Mouse (Mus musculus) forebrain, embryonic 11.5 days (tissue): ENCODE data around the gene Ass1. TPM values are rescaled to one million over a fixed set of nuclear protein-coding genes. Genes with fewer than 3 reads are reported as not detected.

Source experiments
- ATAC-seq: fragments of 200-750 bp; cut with Nextera tagmentation; replicated peaks from 2 replicates; pipeline ENCODE4 v1.8.0; 2017; ENCODE audit warnings: moderate TSS enrichment; ENCODE audit not compliant: low FRiP score
- DNase-seq: peaks from one replicate; pipeline ENCODE4 v3.0.0-alpha.2; 2017; ENCODE audit warnings: low spot score
- H3K27ac ChIP-seq: fragments of 300-500 bp; sonication (generic); 2 replicates; pipeline ENCODE4 v1.5.1; 2014; ENCODE audit warnings: low read depth, low read length
- H3K27me3 ChIP-seq: fragments of 300-500 bp; sonication (generic); 2 replicates; pipeline ENCODE4 v1.6.1; 2014; ENCODE audit warnings: mild to moderate bottlenecking, low read length, mixed read lengths; ENCODE audit not compliant: control insufficient read depth, insufficient read depth
- H3K36me3 ChIP-seq: fragments of 300-500 bp; sonication (generic); 2 replicates; pipeline ENCODE4 v1.6.1; 2014; ENCODE audit warnings: mild to moderate bottlenecking, low read length, moderate library complexity, mixed read lengths; ENCODE audit not compliant: control insufficient read depth, insufficient read depth
- H3K4me1 ChIP-seq: fragments of 300-500 bp; sonication (generic); replicated peaks from 2 replicates; pipeline ENCODE4 v1.6.1; 2014; ENCODE audit warnings: low read length, mixed read lengths; ENCODE audit not compliant: control insufficient read depth, insufficient read depth
- H3K4me2 ChIP-seq: fragments of 300-500 bp; sonication (generic); 2 replicates; pipeline ENCODE4 v1.6.1; 2014; ENCODE audit warnings: low read depth, mild to moderate bottlenecking, low read length, moderate library complexity, mixed read lengths; ENCODE audit not compliant: severe bottlenecking
- H3K4me3 ChIP-seq: fragments of 300-500 bp; sonication (generic); 2 replicates; pipeline ENCODE4 v1.5.1; 2014; ENCODE audit warnings: low read depth, low read length
- H3K9ac ChIP-seq: fragments of 300-500 bp; sonication (generic); 2 replicates; pipeline ENCODE4 v1.6.1; 2014; ENCODE audit warnings: low read length
- H3K9me3 ChIP-seq: fragments of 300-500 bp; sonication (generic); 2 replicates; pipeline ENCODE4 v1.6.1; 2016; ENCODE audit warnings: low read length, mixed read lengths; ENCODE audit not compliant: control insufficient read depth
- WGBS: fragments of 180-500 bp; shearing (Covaris S2); extraction: QIAGEN DNeasy Blood & Tissue Kit; methylation state at CpG from one replicate; pipeline ENCODE4 v1.1.7; 2014; 5-methylcytosine and 5-hydroxymethylcytosine counted together
- polyA plus RNA-seq: library from polyadenylated mRNA; unstranded; fragments of >200 nt; fragmentation: Nextera tagmentation; extraction: Ambion mirVana; gene quantifications from 2 replicates; pipeline ENCODE4 v1.2.1, GENCODE M21; 2014

Gene Ass1
- polyA plus RNA-seq, 1 experiment from 2014 or later: 3.3 TPM

GRCm38 (mm10) chr2:31516557-31516956 is 46.5 kb downstream of the Ass1 start:
- Histone ChIP-seq H3K4me1 (peaks cover 3% of the 10 kb centered on the region; the same call in 1 of the 2 replicates), H3K9me3 (peaks cover 6% of the 10 kb centered on the region; the same call in 1 of the 2 replicates), H3K4me2 (no peak overlapping the region), H3K27ac (no peak overlapping the region), H3K36me3 (no peaks in the 10 kb centered on the region), H3K4me3 (no peak overlapping the region), H3K9ac (no peak overlapping the region), H3K27me3 (no peaks in the 10 kb centered on the region; the same call in 1 of the 2 replicates)
- 50% methylated on average over 12 of the region's 12 CpGs for WGBS
- ATAC-seq (no peak), DNase-seq (no peak)

- no peak for DNase-seq
- Histone ChIP-seq H3K9ac (no peak overlapping the region), H3K4me3 (no peak overlapping the region), H3K9me3 (no peaks in the 10 kb centered on the region), H3K4me1 (no peaks in the 10 kb centered on the region; the same call in 1 of the 2 replicates), H3K27ac (no peak overlapping the region), H3K36me3 (no peaks in the 10 kb centered on the region), H3K4me2 (no peak overlapping the region), H3K27me3 (peaks cover 4% of the 10 kb centered on the region; the same call in 1 of the 2 replicates)
- ATAC-seq: no peak
- 87% methylated on average over 16 of the region's 16 CpGs for WGBS
Measured at GRCm38 (mm10) chr2:31521800-31522335, 51.9 kb downstream of the Ass1 start.

- no peak for ATAC-seq
- Histone ChIP-seq H3K9ac (no peak overlapping the region), H3K27me3 (peaks cover 4% of the 10 kb centered on the region; the same call in 1 of the 2 replicates), H3K4me3 (no peak overlapping the region), H3K36me3 (no peaks in the 10 kb centered on the region), H3K4me2 (no peak overlapping the region), H3K4me1 (peaks cover 9% of the 10 kb centered on the region; the same call in 1 of the 2 replicates), H3K9me3 (no peaks in the 10 kb centered on the region), H3K27ac (no peak overlapping the region)
- WGBS: 69% methylated on average over 5 of the region's 5 CpGs
- no peak for DNase-seq
Measured at GRCm38 (mm10) chr2:31524641-31525040, 54.6 kb downstream of the Ass1 start.

- 14% methylated on average over 10 of the region's 10 CpGs for WGBS
- Histone ChIP-seq H3K4me1 (peaks cover 9% of the 10 kb centered on the region; the same call in 1 of the 2 replicates), H3K27me3 (peaks cover 4% of the 10 kb centered on the region; the same call in 1 of the 2 replicates), H3K36me3 (no peaks in the 10 kb centered on the region), H3K4me3 (no peak overlapping the region), H3K9ac (no peak overlapping the region; the same call in 1 of the 2 replicates), H3K4me2 (no peak overlapping the region), H3K27ac (no peak overlapping the region), H3K9me3 (no peaks in the 10 kb centered on the region)
- DNase-seq: no peak
- ATAC-seq: no peak
Measured at GRCm38 (mm10) chr2:31525778-31526177, 55.8 kb downstream of the Ass1 start.

- Histone ChIP-seq H3K9me3 (no peaks in the 10 kb centered on the region), H3K27ac (no peak overlapping the region), H3K4me2 (no peak overlapping the region), H3K27me3 (peaks cover 4% of the 10 kb centered on the region; the same call in 1 of the 2 replicates), H3K4me3 (no peak overlapping the region), H3K9ac (no peak overlapping the region), H3K36me3 (no peaks in the 10 kb centered on the region), H3K4me1 (peaks cover 9% of the 10 kb centered on the region; the same call in 1 of the 2 replicates)
- no peak for DNase-seq
- ATAC-seq: no peak
- WGBS: 65% methylated on average over 5 of the region's 5 CpGs
Measured at GRCm38 (mm10) chr2:31530201-31530600, 60.2 kb downstream of the Ass1 start.

- 65% methylated on average over 5 of the region's 5 CpGs for WGBS
- H3K9me3 ChIP-seq: no peaks in the 10 kb centered on the region
- H3K36me3 ChIP-seq: no peaks in the 10 kb centered on the region
- H3K4me1 ChIP-seq: no peaks in the 10 kb centered on the region
- no peak overlapping the region for H3K4me3 ChIP-seq
- peaks cover 3% of the 10 kb centered on the region for H3K27me3 ChIP-seq
- no peak overlapping the region for H3K4me2 ChIP-seq
- no peak for DNase-seq
- H3K9ac ChIP-seq: no peak overlapping the region
- ATAC-seq: no peak; the same call in 1 of the 2 replicates
- H3K27ac ChIP-seq: no peak overlapping the region
Measured at GRCm38 (mm10) chr2:31537054-31537453, 67.0 kb downstream of the Ass1 start.

GRCm38 (mm10) chr2:31538745-31539144 is 68.7 kb downstream of the Ass1 start:
- Histone ChIP-seq H3K4me3 (no peak overlapping the region), H3K27ac (no peak overlapping the region), H3K27me3 (peaks cover 3% of the 10 kb centered on the region), H3K36me3 (no peaks in the 10 kb centered on the region), H3K9me3 (no peaks in the 10 kb centered on the region), H3K4me1 (no peaks in the 10 kb centered on the region), H3K9ac (no peak overlapping the region), H3K4me2 (no peak overlapping the region)
- 76% methylated on average over 5 of the region's 5 CpGs for WGBS
- ATAC-seq: no peak
- no peak for DNase-seq

GRCm38 (mm10) chr2:31541581-31541980 is 71.6 kb downstream of the Ass1 start:
- Histone ChIP-seq H3K27ac (no peak overlapping the region), H3K4me2 (no peak overlapping the region), H3K36me3 (no peaks in the 10 kb centered on the region), H3K27me3 (peaks cover 3% of the 10 kb centered on the region), H3K9me3 (no peaks in the 10 kb centered on the region), H3K4me1 (no peaks in the 10 kb centered on the region), H3K9ac (no peak overlapping the region), H3K4me3 (no peak overlapping the region)
- 94% methylated on average over 5 of the region's 5 CpGs for WGBS
- no peak for ATAC-seq
- DNase-seq: no peak

GRCm38 (mm10) chr2:31547726-31548125 is 77.7 kb downstream of the Ass1 start:
- no peaks in the 10 kb centered on the region for H3K27me3 ChIP-seq
- no peak for ATAC-seq

More at GRCm38 (mm10) chr2:31547726-31548125, 77.7 kb downstream of the Ass1 start:
- no peaks in the 10 kb centered on the region for H3K9me3 ChIP-seq
- no peak overlapping the region for H3K9ac ChIP-seq
- no peak overlapping the region for H3K27ac ChIP-seq
- H3K4me1 ChIP-seq: no peaks in the 10 kb centered on the region
- no peaks in the 10 kb centered on the region for H3K36me3 ChIP-seq
- H3K4me3 ChIP-seq: no peak overlapping the region
- DNase-seq: no peak
- H3K4me2 ChIP-seq: no peak overlapping the region
- WGBS: 60% methylated on average over 11 of the region's 11 CpGs
